Mouse (Mus musculus): ENCODE measurements around the gene Xpnpep3.

GRCm38 (mm10) chr15:81438345-81438744 lies 38.4 kb downstream of the Xpnpep3 start:
- TF ChIP-seq CTCF (IDR thresholded peaks at IDR 0.05; ENCODE audit: control insufficient read depth, insufficient read depth, insufficient replicate concordance, low read depth, low read length) (no peak), POLR2A (IDR thresholded peaks at IDR 0.05; ENCODE audit: control insufficient read depth, low read depth, low read length) (no peak)
